Mouse (Mus musculus) kidney, adult 18-20 months (tissue): ENCODE measurements at regions not wholly inside any gene's neighbourhood (a gene's known extent, or its start where the extent isn't known, plus 50 kb on each side); places are given as distances from the start of the nearest gene placed in this dataset.

Source experiments
- DNase-seq: peaks from one replicate; pipeline ENCODE4 v3.0.0; 2021

DNA sequence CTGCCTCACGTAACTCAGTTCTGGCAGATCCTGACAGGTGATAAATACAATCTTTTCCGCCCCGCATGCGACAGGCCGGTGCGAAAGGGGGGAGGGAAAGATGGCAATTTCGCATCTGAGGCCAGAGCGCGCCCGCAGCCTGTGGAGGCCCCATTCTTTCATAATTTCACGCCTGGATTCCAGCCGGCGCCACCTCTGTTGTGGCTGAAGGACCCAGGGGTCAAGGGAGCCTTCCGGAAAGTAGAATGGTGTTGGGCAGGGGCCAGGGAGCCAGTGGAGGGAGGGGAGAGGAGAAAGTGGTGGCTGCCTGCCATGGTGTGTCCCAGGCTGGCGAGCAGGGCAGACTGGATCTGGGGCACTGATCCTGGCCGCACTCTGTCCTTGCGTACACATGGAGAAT is 224.5 kb downstream of the Gm26897 start:
- peak; percentile 63 for DNase-seq

DNA sequence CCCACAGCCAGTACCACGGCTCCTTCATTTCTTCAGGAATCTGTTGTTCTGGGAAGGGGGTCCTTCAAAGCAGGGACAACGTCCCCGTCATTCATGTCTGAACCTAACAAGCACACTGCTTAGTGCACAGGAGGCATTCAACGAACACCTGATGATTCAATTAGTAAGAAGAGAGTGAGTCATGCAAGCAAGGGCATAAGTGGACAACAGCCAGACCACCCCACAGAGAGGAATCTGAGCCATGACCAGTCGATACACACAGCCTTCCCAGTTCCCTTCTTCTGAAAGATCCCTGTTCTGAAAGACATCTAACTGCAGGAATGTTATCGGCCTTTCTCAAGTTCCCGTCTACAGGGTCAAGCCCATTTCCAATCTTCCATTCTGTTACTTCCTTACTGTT is 231.6 kb downstream of the Gm26897 start:
- DNase-seq, result no peak

DNA sequence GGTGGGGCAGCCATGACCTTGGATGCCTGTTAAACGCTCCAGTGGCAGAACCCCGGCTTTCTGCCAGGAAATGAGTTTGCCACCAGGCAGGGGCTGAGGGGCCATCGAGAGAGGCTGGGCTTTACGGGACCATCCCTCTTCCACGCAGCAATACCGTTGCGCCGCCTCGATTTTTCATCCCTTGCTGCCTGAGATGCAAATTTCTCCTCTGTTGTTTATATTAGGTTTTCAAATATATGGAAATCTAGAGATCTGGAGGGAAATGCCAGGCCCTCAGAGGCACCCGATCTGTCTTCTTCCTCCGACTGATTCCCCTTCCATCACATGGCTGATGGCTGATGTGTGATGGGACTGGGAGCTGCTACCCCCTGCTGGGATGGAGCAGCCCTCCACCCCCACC is 234.4 kb downstream of the Gm26897 start:
- DNase-seq, result no peak

DNA sequence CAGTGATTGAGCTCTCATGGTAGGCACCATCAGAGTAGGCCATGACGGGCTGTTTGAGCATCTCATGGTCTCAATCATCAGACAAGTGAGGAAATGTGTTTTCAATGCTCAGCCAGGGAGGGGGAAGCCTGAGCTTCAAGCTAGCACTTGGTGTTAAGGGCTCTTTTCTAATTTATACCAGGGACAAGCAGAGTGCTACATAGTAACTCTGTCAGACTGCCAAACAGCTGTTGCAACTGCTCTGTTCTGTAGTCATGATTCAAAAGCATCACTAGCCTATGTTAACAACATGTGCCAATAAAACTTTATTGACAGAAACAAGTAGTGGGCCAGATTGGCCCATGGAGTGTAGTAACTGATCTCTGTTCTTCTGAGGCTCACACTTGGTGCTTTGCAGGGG is 235.0 kb downstream of the Gm26897 start:
- DNase-seq, result no peak

DNA sequence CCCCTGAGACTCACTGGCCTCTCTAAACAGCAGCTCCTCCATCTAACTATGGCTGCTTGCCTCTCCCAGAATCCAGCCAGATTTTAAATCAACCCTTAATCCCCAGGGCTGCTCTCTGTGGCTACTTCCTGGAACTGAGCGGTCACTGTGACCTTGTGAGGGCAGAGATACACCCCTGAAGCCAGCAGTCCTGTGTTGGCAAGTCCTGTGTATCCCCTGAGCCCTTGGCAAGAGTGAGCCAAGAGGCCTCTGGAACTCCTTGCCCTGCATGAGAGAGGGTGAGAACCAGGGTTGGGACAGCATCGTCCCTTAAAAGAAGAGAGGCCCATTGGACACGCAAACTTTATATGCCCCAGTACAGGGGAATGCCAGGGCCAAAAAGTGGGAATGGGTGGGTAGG is 237.5 kb downstream of the Gm26897 start:
- DNase-seq, result no peak

DNA sequence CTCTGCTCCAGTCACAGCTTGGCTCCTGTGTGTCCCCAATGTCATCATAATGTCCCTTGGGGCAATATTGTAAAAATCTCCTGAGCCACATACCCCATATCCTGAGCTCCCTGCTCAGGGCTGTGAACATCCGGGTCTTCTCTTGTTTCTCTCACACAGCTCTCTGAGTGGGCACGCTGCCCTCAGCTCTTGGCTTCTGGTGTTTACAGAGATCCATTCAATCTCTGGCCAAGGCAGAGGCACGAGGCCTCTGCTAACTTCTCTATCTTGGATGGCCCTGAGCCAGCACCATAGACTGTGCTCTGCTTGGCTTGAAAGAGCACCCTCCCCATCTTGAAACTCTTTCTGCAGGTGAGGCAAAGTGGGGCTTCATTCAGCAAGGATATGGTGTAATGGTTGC is 238.2 kb downstream of the Gm26897 start:
- no peak for DNase-seq

DNA sequence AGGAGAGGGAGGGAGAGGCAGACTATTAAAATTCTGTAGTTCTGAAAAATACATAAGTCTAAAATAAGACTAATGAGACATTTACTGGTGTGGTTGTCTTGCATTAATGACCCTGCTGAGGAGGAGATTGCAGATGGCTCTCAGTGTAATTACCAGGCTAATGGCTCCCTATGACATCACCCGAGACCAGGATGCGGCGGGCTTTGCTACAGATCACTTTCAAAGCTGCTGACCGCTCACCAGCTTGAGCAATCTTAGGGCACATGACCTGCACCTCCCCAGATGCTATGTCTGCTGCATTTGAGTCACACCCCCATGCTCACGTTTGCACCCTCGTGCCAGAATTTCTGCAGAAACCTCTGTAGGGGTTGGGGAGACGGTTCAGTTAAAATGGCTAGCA is 242.0 kb downstream of the Gm26897 start:
- DNase-seq, result no peak

DNA sequence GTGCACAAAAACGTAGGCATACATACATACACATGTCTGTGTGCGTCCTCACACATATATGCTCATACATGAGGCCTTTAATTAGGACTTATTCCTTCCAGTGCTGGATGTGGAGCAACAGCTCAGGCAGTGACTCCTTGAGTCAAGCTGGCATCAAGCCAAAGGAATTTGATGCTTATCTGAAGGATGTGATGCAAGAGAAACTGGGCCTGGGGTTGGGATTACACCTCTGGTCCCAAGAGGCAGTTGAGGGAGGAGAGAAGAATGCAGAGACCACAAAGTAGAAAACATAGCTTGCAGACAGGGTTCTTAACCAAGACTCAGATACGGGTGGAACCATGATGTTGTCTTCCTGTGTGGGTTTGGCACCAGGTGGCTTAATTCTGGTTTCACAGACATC is 245.9 kb downstream of the Gm26897 start:
- no peak for DNase-seq

DNA sequence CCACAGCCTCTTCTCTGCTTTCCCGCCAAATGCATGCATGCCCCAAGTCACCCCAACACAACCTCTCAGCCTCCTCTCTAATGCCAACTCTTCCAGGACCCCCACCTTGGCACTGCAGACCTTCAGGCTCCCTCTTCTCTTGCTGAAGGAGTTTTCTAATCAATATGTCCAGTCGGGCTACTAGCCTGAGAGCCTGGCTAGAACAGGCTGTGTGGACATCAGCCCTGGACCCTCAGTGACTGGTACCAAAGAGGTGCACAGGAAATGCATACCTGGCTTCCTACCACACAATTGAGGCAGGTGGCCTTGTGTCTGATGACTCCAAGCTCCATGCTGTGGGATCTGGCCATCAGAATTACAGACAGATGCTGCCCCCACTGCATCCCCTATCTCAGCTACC is 248.4 kb downstream of the Gm26897 start:
- no peak for DNase-seq

DNA sequence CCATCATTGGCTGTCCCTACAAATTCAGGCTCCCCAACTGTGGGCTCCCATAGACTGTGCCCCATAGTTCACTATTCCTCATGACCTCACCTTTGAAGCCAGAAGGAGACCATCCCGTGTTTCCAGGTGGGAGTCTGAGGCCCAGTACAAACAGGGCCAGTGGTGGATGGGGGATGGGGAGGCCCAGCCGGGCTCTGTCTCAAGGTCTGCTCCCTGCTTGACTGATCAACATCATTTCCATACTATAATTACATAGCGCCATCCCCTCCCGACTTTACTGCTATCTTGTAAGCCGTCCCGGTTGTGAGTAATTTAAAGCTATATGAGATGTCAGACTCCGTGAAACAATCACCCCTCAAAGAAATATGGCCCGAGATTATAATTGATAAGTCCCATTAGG is 252.3 kb downstream of the Gm26897 start:
- no peak for DNase-seq

DNA sequence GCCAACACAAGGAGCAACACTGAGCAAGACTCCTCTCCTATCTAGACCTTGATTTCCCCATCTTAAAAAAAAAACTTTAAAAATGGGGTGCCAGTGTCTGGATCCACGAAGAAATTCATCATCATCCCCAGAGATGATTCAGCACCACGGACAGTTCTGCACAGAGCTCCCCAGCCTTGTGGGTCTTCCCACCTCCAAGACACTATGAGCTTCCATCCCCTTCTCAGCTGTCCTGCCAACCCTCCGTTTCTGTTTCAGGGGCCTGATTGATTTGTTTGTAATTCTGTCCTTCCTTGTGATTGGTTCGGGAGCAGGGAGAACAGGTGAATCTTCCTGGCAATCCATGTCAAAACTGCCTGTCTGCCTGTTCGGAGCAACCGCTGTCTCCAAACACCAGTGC is 253.3 kb downstream of the Gm26897 start:
- no peak for DNase-seq

DNA sequence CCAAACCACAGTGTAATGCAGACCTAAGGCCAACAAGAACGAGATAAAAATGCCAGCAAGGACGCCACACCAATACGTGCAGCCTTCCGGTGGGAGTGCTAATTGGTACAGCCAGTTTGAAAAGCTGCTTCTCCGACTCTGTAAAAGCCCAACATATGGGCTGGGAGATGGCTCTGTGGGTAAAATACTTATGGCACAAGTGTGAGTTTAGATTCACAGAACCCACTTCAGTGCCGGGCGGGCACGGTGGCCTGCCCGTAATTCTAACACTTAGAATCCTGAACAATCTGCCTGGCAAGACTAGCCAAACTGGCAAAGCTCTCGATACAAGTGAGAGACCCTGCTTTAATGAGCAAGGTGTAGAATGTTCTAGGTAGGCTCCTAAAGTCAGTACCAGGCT is 258.1 kb downstream of the Gm26897 start:
- DNase-seq, result no peak

DNA sequence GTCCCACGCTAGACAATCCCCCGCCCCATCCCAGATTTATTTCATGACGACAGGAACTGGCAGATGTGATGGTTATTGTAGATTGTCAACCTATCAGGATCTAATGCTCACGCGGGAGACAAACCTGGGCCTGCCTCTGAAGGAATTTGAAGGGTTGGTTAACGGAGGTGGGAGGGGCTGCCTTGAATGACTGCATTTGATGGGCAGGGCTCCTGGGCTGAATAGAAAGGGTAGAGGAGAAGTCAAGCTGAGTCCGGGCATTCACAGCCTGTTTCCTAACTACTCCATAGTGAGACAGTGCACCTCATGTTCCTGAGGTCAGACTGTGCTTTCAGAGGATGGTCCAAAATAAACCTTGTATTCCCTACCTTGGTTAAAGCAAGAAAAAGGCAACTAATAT is 259.1 kb downstream of the Cryba4 start:
- DNase-seq, result no peak

DNA sequence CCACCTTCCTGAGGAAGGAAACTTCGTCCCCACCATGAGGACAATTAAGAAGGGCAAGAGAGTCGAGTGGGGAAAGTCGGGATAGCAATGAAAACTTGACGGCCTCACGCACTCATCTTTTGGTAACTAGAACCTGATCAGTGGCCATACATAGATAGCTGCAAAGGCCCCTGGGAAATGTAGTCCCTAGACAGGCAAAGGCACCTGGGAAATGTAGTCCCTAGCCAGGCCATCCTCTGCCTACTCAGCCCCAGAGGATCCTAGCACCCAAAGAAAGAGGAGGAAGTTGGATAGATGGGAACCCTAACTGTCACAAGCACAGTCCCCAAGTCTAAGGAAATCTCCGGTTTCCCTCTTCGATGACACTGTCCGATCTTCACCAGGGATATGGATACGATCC is 258.4 kb downstream of the Cryba4 start:
- no peak for DNase-seq

DNA sequence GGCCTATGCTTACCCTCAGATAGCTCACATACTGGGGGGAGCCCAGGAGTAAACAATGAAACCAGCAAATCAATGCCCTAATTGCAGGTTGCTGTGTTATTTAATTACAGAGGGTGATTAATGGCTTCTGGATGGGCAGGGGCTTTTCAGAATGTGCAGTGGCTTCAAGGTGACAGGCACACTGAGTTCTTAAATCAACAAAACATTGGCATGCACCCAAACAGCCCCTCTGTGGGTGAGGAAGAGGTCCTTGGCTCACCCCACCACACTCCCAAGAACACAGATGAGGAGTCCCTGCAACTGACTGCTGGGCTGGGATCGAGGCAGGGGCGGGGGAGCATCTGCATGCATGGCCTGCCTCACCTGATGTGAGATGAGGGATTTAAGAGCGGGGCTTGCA is 255.5 kb downstream of the Cryba4 start:
- no peak for DNase-seq

DNA sequence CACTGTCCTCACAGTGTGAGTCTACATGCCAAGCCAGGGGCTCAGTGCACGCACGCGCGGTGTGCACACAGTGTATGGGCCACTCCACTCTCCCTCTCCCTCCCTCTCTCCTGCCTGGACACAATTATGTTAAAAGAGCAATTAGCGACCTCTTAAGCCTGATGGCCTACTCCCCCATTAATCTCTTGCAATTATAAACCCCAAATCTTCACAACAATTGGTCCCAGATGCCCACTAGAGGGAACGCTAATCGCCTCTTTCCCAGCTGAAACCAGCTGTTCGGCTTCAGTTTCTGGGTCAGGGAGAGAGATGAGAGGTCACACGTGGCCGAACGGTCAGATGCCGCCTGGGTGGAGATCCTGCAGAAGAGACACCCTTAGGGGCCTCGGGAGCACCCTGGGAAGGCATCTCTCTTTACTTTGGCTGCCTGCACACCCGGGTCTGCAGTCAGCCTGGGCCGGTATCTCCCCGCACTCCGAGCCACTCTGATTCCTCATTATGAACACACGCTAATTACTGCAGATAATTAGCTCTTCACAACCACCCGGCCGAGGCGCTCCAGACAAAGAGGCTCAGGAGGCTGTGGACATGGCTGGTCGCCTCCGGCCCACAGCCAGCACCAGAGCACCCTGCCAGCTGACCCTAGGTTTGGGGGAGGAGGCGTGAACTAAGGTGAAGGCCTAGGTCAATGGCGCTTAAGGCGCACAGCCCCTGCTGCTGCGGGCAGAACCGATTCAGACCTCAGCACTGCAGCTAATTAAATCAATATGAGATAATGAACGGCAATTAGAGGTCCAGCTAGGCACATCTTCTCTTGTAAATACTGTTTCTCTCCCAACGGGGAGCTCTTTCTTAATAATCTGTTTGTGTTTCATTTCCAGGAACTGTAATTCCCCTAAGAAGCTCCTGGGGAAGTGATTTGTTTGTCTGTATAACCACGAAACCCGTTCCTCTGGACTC is 250.3 kb downstream of the Cryba4 start:
- DNase-seq, result peak; percentile 4

DNA sequence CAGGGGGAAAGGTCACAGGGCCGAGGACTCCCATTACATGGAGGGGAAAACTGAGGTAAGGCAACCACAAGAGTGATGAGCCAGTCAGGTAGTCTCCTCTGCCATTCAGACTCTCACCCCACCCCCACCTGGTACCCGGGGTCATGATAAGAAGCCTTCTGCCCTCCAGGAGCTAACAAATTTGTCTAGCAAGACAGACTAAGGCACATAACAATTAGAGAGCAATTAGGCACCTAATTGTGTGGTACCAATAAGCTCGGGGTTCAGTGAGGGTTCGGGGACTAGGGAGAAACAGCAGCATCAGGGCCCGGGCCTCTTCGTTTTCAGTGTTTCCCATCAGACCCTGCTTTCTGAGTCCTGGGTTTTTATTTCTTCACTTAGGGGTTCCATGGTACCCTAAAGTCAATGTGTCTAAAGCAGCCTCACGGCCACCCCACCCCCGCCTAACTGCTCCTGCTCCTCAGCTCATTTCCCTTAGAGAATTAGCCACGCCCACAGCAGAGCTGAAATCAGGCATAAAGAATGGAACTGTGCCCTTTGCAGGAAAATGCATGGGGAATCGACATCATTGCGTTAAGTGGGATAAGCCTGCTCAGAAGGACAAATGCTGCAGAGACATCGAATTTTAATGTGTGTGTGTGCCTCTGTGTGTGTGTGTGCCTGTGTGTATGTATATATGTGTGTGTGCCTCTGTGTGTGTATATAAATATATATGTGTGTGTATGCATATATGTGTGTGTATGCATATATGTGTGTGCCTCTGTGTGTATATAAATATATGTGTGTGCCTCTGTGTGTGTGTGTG is 249.3 kb downstream of the Cryba4 start:
- no peak for DNase-seq

DNA sequence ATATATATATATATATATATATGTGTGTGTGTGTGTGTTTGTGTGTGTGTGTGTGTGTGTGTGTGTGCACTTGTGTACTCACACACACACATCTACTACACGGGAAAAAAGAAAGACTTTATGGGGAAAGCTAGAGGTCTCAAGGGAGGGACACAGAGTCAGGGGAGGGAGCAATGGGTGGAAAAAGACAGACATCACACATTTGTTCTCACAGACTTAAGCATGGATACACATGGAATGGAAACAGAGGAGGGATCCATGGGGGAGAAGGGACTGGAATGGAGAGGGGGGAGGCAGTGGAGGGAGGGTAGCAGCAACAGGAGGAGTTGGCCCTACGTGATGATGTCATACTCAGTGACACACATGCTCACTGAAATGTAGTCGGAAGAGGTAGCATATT is 248.3 kb downstream of the Cryba4 start:
- DNase-seq, result no peak

DNA sequence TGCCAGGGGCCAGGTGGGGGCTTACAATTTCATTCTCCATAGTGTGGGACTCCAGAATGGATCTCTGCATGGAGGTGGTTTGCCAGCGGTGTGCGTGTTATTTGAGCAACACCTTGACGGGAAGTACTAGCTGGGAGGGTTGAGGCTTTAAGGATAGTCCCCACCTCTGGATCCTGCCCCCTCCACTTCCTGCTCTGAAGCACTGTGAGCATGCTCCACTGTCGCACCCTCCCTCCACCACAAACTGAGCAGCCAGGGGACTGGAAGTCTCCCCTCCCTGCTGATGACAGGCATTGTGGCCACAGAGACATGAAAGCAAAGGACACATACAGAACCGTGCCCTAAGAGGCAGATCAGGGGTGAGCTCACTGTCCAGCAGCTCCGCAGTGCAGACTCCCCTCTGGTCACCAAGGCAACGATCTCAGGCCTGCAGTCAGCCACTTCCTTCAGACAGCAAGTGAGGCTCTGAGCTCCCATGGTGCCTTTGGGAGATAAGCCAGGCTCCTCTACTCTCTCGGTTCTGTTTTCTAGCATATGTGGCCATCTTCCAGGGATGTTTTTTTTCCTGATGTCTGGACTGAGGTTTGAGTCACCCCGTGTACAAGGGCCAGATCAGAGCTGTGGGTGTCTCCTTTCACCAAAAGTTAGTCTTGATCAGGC is 239.7 kb downstream of the Cryba4 start:
- DNase-seq, result no peak

DNA sequence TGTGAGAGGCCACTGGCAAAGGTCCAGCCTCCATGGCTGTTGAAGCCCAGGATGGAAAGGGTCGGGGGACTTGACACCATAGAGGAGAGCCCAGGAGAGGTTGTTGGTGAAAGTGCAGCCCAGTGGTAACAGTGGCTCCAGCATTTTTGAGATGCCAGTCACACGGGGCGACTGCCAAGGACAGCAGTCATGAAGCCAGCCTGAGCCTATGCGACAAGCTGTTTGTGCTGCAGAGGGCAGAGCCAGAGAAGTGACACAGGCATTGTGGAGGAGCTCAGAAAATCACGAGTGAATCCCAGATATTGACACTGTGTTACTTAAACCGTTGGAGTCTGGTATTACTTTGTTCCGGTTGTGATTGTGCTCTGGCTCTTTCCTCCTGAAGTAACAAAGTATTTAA is 233.4 kb downstream of the Cryba4 start:
- DNase-seq, result no peak

DNA sequence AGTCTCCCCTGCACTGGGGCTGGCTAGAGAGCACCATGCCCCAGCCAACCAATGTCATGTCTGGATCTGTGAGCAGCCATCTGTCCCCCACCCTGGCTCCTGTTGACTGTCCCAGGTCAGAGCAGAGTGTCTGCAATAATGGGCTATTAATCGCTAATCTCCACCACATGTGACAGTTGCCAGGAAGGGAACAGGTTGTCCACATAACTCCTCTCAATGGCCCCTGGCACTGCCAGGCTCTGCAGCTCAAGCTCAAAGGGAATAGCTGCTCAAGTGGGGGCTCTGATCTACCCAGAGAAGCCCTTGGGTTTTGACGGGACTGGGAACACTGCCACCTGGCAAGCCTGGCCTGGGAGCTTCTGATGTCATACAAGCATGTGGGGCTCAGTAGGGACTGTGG is 231.4 kb downstream of the Cryba4 start:
- no peak for DNase-seq

DNA sequence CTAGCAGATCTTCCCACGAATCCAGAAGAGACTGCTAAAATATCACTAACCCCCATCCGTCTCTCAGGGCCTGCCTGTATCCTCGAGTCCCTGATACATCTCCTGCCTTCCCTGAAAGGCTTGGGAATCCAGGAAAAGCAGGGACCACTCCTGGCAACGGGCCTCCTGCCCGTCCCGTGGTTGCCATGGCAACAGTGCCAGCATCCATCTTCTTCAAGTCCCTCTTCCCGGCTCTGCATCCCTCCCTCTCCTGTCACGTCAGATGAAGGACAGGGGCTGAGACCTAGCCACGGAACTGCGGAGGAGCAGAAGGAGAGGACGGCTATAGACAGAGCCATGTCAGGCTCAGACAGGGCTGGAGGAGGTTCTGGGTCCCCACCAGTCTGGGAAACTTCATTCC is 222.4 kb downstream of the Cryba4 start:
- no peak for DNase-seq

DNA sequence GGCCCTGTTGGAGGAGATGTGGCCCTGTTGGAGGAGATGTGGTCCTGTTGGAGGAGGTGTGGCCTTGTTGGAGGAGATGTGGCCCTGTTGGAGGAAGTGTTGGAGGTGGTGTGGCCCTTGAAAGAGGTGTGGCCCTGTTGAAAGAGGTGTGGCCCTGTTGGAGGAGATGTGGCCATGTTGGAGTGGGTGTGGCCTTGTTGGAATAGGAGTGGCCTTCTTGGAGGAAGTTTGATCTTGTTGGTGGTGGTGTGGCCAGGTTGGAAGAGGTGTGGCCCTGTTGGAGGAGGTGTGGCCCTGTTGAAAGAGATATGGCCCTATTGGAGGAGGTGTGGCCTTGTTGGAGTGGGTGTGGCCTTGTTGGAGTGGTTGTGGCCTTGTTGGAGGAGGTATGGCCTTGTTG is 220.3 kb downstream of the Cryba4 start:
- no peak for DNase-seq

DNA sequence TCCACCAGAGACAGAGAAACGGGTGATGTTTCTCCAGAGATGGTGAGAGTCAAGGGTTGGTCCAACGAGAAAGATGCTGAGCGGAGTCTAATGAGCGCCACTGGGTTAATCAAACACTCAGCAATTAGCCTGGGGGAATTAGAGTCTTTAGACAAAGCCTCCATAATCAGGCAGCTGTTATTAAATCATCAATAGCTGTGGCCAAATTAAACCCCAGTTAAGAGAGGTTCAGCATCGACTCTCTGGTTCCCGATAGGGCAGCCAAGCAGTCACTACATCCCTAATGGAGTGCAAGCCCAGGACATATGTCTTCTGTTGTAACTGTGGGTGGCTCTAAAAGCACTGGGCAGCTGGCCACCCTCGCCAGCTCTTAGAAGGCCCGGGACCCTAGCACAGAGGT is 216.9 kb downstream of the Cryba4 start:
- DNase-seq, result no peak
